Mouse (Mus musculus): ENCODE data around the gene Tet1.

- no peak for TF ChIP-seq USF2 (IDR thresholded peaks at IDR 0.05; ENCODE audit: borderline replicate concordance in 1 of 2, insufficient read depth in 1 of 2, low read depth in 1 of 2, low read length in 2 of 2)
- TF ChIP-seq CTCF (IDR thresholded peaks at IDR 0.05 in 2 of 3, conservative IDR thresholded peaks at IDR 0.05 in 1 of 3; ENCODE audit: control insufficient read depth in 1 of 3, insufficient read depth in 1 of 3, low read depth in 2 of 3, low read length in 3 of 3, poor library complexity in 1 of 3, severe bottlenecking in 1 of 3), result no peak
- no peak for TF ChIP-seq HCFC1 (IDR thresholded peaks at IDR 0.05; ENCODE audit: low read depth, low read length)
- no peak for TF ChIP-seq EP300 (IDR thresholded peaks at IDR 0.05; ENCODE audit: low read depth in 1 of 2, low read length in 2 of 2)
- no peak for TF ChIP-seq SMC3 (IDR thresholded peaks at IDR 0.05; ENCODE audit: low read depth, low read length)
- no peak for TF ChIP-seq ZMIZ1 (IDR thresholded peaks at IDR 0.05; ENCODE audit: low read depth, low read length)
- no peak for TF ChIP-seq ETS1 (IDR thresholded peaks at IDR 0.05; ENCODE audit: low read depth, low read length)
- TF ChIP-seq SIN3A (IDR thresholded peaks at IDR 0.05; ENCODE audit: low read length), result no peak
- no peak for TF ChIP-seq UBTF (IDR thresholded peaks at IDR 0.05; ENCODE audit: borderline replicate concordance, insufficient read depth, low read depth, low read length)
- TF ChIP-seq MAZ (IDR thresholded peaks at IDR 0.05; ENCODE audit: low read depth, low read length), result no peak
These were observed 2.3 kb upstream of the Tet1 start for GRCm38 (mm10) chr10:62911120-62911519.
